Mouse (Mus musculus) heart, adult 2 months (tissue): ENCODE data around the gene Rassf8. TPM values are rescaled to one million over a fixed set of nuclear protein-coding genes. Genes with fewer than 3 reads are reported as not detected.

Experiments
- DNase-seq, 2 experiments: peaks; one replicate each; pipeline ENCODE4 v3.0.0; 2021
- H3K27ac ChIP-seq: fragments of 200-600 bp; 2 replicates; pipeline ENCODE4 v1.8.1; 2022
- H3K27me3 ChIP-seq: fragments of 200-500 bp; 2 replicates; pipeline ENCODE4 v1.6.1; 2012; ENCODE audit warnings: mild to moderate bottlenecking, low read length, inconsistent platforms, mixed read lengths; ENCODE audit not compliant: control insufficient read depth, insufficient read depth
- H3K36me3 ChIP-seq: fragments of 200-500 bp; 2 replicates; pipeline ENCODE4 v1.6.1; 2012; ENCODE audit warnings: low read length, inconsistent platforms; ENCODE audit not compliant: control insufficient read depth, insufficient read depth
- H3K4me1 ChIP-seq: fragments of 200-500 bp; 2 replicates; pipeline ENCODE4 v1.6.1; 2011; ENCODE audit warnings: low read length; ENCODE audit not compliant: control insufficient read depth, insufficient read depth
- H3K4me3 ChIP-seq: fragments of 200-600 bp; 2 replicates; pipeline ENCODE4 v1.8.1; 2022
- H3K79me2 ChIP-seq: fragments of 200-500 bp; replicated peaks from 2 replicates; pipeline ENCODE4 v1.6.1; 2012; ENCODE audit warnings: mild to moderate bottlenecking, inconsistent platforms, low read length, moderate library complexity, mixed read lengths; ENCODE audit not compliant: control insufficient read depth, insufficient read depth
- H3K9ac ChIP-seq: fragments of 200-500 bp; 2 replicates; pipeline ENCODE4 v1.6.1; 2012; ENCODE audit warnings: low read depth, mild to moderate bottlenecking, control low read depth, inconsistent platforms, low read length, mixed read lengths
- CTCF ChIP-seq: fragments of 200-600 bp; IDR thresholded peaks from 2 replicates; pipeline ENCODE4 v1.8.1; 2022; ENCODE audit warnings: antibody characterized with exemption, mild to moderate bottlenecking, moderate library complexity
- EP300 ChIP-seq: fragments of 200-500 bp; IDR thresholded peaks from 2 replicates; pipeline ENCODE4 v1.6.1; 2011; ENCODE audit warnings: low read depth, low read length, control low read depth; ENCODE audit not compliant: insufficient read depth
- POLR2A ChIP-seq: fragments of 200-500 bp; IDR thresholded peaks from 2 replicates; pipeline ENCODE4 v1.6.1; 2011; ENCODE audit warnings: mild to moderate bottlenecking, low read depth, low read length, control low read depth; ENCODE audit not compliant: insufficient read depth
- WGBS: fragments of 180-500 bp; shearing (Covaris S2); methylation state at CpG from one replicate; pipeline ENCODE4 v1.1.7; 2018; 5-methylcytosine and 5-hydroxymethylcytosine counted together
- intact Hi-C: fragments of 180-260 bp; cut with DNase I; formaldehyde crosslinking; loops from one replicate; pipeline ENCODE4 v1.15.1; 2025
- polyA plus RNA-seq: library from polyadenylated mRNA; depleted of rRNA; stranded (reverse); fragments of >200 nt; gene quantifications from 2 replicates; pipeline ENCODE4 v1.2.3, GENCODE M21; 2012
- total RNA-seq, 2 experiments: library from RNA; stranded (reverse); gene quantifications; 2 replicates each; pipeline ENCODE4 v1.2.3; 2021

The Rassf8 gene
- total and polyA plus RNA-seq, 3 experiments = 18.1 to 58.2 (median 56.9) TPM

GRCm38 (mm10) chr6:145754416-145754815 is 7.9 kb downstream of the Rassf8 start:
- H3K4me1 ChIP-seq = peaks cover 20% of the 10 kb centered on the region
- intact Hi-C loops = loop anchor here (10.0 kb wide), 1 partner anchor 510 kb away; no protein-coding TSS in a partner anchor
- H3K4me3 ChIP-seq = no peak overlapping the region
- H3K36me3 ChIP-seq = no peaks in the 10 kb centered on the region
- H3K27ac ChIP-seq = peak overlapping the region; percentile 9; the same call in 1 of the 2 replicates
- no peak overlapping the region for H3K9ac ChIP-seq
- peaks cover 9% of the 10 kb centered on the region; the same call in 1 of the 2 replicates for H3K79me2 ChIP-seq
- 65% methylated on average over 6 of the region's 6 CpGs for WGBS
- DNase-seq = no peak
- TF ChIP-seq POLR2A = no peak
- no peak for TF ChIP-seq EP300
- TF ChIP-seq CTCF = no peak
- H3K27me3 ChIP-seq = no peaks in the 10 kb centered on the region

GRCm38 (mm10) chr6:145755942-145756639 is 9.5 kb downstream of the Rassf8 start:
- no peak for TF ChIP-seq POLR2A
- TF ChIP-seq EP300 = no peak
- TF ChIP-seq CTCF = no peak
- intact Hi-C loops = loop anchor here (10.0 kb wide), 1 partner anchor 511 kb away; no protein-coding TSS in a partner anchor
- Histone ChIP-seq H3K27me3 (no peaks in the 10 kb centered on the region), H3K79me2 (peaks cover 11% of the 10 kb centered on the region), H3K36me3 (peaks cover 3% of the 10 kb centered on the region), H3K4me1 (peaks cover 30% of the 10 kb centered on the region), H3K9ac (no peak overlapping the region), H3K27ac (no peak overlapping the region), H3K4me3 (no peak overlapping the region)
- DNase-seq = no peak
- WGBS = 64% methylated on average over 14 of the region's 14 CpGs

- 88% methylated on average over 6 of the region's 6 CpGs for WGBS
- H3K9ac ChIP-seq = no peak overlapping the region
- peaks cover 31% of the 10 kb centered on the region for H3K4me1 ChIP-seq
- DNase-seq = no peak
- no peak overlapping the region for H3K27ac ChIP-seq
- no peaks in the 10 kb centered on the region for H3K27me3 ChIP-seq
- H3K79me2 ChIP-seq = peaks cover 11% of the 10 kb centered on the region
- H3K36me3 ChIP-seq = peaks cover 5% of the 10 kb centered on the region
- intact Hi-C loops = loop anchor here (10.0 kb wide), 1 partner anchor 512 kb away; no protein-coding TSS in a partner anchor
- TF ChIP-seq CTCF (no peak), EP300 (no peak), POLR2A (no peak)
- no peak overlapping the region for H3K4me3 ChIP-seq
These were observed 10.1 kb downstream of the Rassf8 start for GRCm38 (mm10) chr6:145756640-145757005.

GRCm38 (mm10) chr6:145757346-145757745 is 10.8 kb downstream of the Rassf8 start:
- Histone ChIP-seq H3K4me1 (peaks cover 33% of the 10 kb centered on the region), H3K9ac (no peak overlapping the region), H3K27me3 (no peaks in the 10 kb centered on the region), H3K4me3 (no peak overlapping the region), H3K79me2 (peaks cover 12% of the 10 kb centered on the region), H3K27ac (no peak overlapping the region), H3K36me3 (peaks cover 5% of the 10 kb centered on the region)
- TF ChIP-seq EP300 (no peak), CTCF (no peak), POLR2A (no peak)
- 49% methylated on average over 3 of the region's 3 CpGs for WGBS
- intact Hi-C loops = loop anchor here (10.0 kb wide), 1 partner anchor 513 kb away; no protein-coding TSS in a partner anchor
- DNase-seq = no peak

GRCm38 (mm10) chr6:145758685-145759084 is 12.1 kb downstream of the Rassf8 start:
- no peaks in the 10 kb centered on the region for H3K27me3 ChIP-seq
- H3K4me1 ChIP-seq = peaks cover 36% of the 10 kb centered on the region
- H3K79me2 ChIP-seq = peaks cover 11% of the 10 kb centered on the region
- no peak overlapping the region for H3K27ac ChIP-seq
- DNase-seq = no peak
- peaks cover 5% of the 10 kb centered on the region for H3K36me3 ChIP-seq
- intact Hi-C loops = loop anchor here (10.0 kb wide), 1 partner anchor 514 kb away; no protein-coding TSS in a partner anchor
- H3K4me3 ChIP-seq = no peak overlapping the region
- TF ChIP-seq EP300 (no peak), CTCF (no peak), POLR2A (no peak)
- 48% methylated on average over 10 of the region's 10 CpGs for WGBS
- H3K9ac ChIP-seq = no peak overlapping the region

GRCm38 (mm10) chr6:145759432-145759831 is 12.9 kb downstream of the Rassf8 start:
- H3K4me1 ChIP-seq = peaks cover 38% of the 10 kb centered on the region

More at GRCm38 (mm10) chr6:145759432-145759831, 12.9 kb downstream of the Rassf8 start:
- Histone ChIP-seq H3K36me3 (peaks cover 5% of the 10 kb centered on the region), H3K9ac (no peak overlapping the region), H3K4me3 (no peak overlapping the region), H3K27me3 (no peaks in the 10 kb centered on the region), H3K27ac (no peak overlapping the region), H3K79me2 (peaks cover 11% of the 10 kb centered on the region)
- no peak for TF ChIP-seq POLR2A
- TF ChIP-seq CTCF = no peak
- no peak for TF ChIP-seq EP300
- WGBS = 69% methylated on average over 2 of the region's 2 CpGs
- no peak for DNase-seq
- intact Hi-C loops = loop anchor here (10.0 kb wide), 1 partner anchor 515 kb away; no protein-coding TSS in a partner anchor
